Mouse (Mus musculus) liver, postnatal 0 days (tissue): ENCODE results near the gene Dscam. TPM values are rescaled to one million over a fixed set of nuclear protein-coding genes. Genes with fewer than 3 reads are reported as not detected.

Source experiments
- ATAC-seq: fragments of 200-750 bp; cut with Nextera tagmentation; 2 replicates; pipeline ENCODE4 v1.8.0; 2017; ENCODE audit warnings: mild to moderate bottlenecking, moderate library complexity
- DNase-seq: peaks from one replicate; pipeline ENCODE4 v3.0.0-alpha.2; 2016
- H3K27ac ChIP-seq: fragments of 300-500 bp; sonication (generic); 2 replicates; pipeline ENCODE4 v1.5.1; 2014; ENCODE audit warnings: antibody characterized with exemption, moderate library complexity, mild to moderate bottlenecking, low read depth
- H3K27me3 ChIP-seq: fragments of 300-500 bp; sonication (generic); 2 replicates; pipeline ENCODE4 v1.6.1; 2014; ENCODE audit warnings: low read length, control low read depth, mixed read lengths; ENCODE audit not compliant: insufficient read depth
- H3K36me3 ChIP-seq: fragments of 300-500 bp; sonication (generic); replicated peaks from 2 replicates; pipeline ENCODE4 v1.6.1; 2014; ENCODE audit warnings: mild to moderate bottlenecking, control low read depth, low read length, moderate library complexity, mixed read lengths; ENCODE audit not compliant: insufficient read depth
- H3K4me1 ChIP-seq: fragments of 300-500 bp; sonication (generic); 2 replicates; pipeline ENCODE4 v1.6.1; 2014; ENCODE audit warnings: antibody characterized with exemption, mild to moderate bottlenecking, control low read depth; ENCODE audit not compliant: insufficient read depth
- H3K4me2 ChIP-seq: fragments of 300-500 bp; sonication (generic); 2 replicates; pipeline ENCODE4 v1.6.1; 2014; ENCODE audit warnings: low read depth, mild to moderate bottlenecking, low read length, moderate library complexity, mixed read lengths
- H3K4me3 ChIP-seq: fragments of 300-500 bp; sonication (generic); 2 replicates; pipeline ENCODE4 v1.5.1; 2014; ENCODE audit warnings: low read depth, low read length
- H3K9ac ChIP-seq: fragments of 300-500 bp; sonication (generic); replicated peaks from 2 replicates; pipeline ENCODE4 v1.6.1; 2014; ENCODE audit warnings: mild to moderate bottlenecking, moderate library complexity
- H3K9me3 ChIP-seq: fragments of 300-500 bp; sonication (generic); 2 replicates; pipeline ENCODE4 v1.6.1; 2016; ENCODE audit warnings: mild to moderate bottlenecking, control low read depth, low read length, mixed read lengths
- CTCF ChIP-seq: sonication (generic); IDR thresholded peaks from 2 replicates; pipeline ENCODE4 v1.5.1; 2016; ENCODE audit warnings: antibody characterized with exemption, low read depth
- EP300 ChIP-seq: IDR thresholded peaks from 2 replicates; pipeline ENCODE4 v1.6.1; 2016; ENCODE audit warnings: antibody characterized with exemption, low read depth, mild to moderate bottlenecking
- WGBS: fragments of 180-500 bp; shearing (Covaris S2); extraction: QIAGEN DNeasy Blood & Tissue Kit; methylation state at CpG from one replicate; pipeline ENCODE4 v1.1.7; 2014; ENCODE audit not compliant: insufficient replicate concordance; 5-methylcytosine and 5-hydroxymethylcytosine counted together
- polyA plus RNA-seq: library from polyadenylated mRNA; unstranded; fragments of >200 nt; fragmentation: Nextera tagmentation; extraction: Ambion mirVana; gene quantifications from 2 replicates; pipeline ENCODE4 v1.2.1, GENCODE M21; 2015

The Dscam gene
- not detected in 2 replicates for polyA plus RNA-seq

- no peak for DNase-seq
- TF ChIP-seq CTCF (no peak), EP300 (no peak)
- no peaks in the 10 kb centered on the region for H3K4me1 ChIP-seq
- H3K27ac ChIP-seq = no peak within 1 kb of the TSS
- ATAC-seq = no peak
- no peaks in the 10 kb centered on the region for H3K36me3 ChIP-seq
- H3K27me3 ChIP-seq = peaks cover 42% of the 10 kb centered on the region
- under 1% methylated on average over 32 of the region's 60 CpGs for WGBS
- H3K9ac ChIP-seq = no peak within 1 kb of the TSS
- H3K9me3 ChIP-seq = no peaks in the 10 kb centered on the region
- no peak within 1 kb of the TSS for H3K4me3 ChIP-seq
- H3K4me2 ChIP-seq = no peak within 1 kb of the TSS
Observed at GRCm38 (mm10) chr16:97170513-97171081, at the start of gene Dscam. TSS of gene Dscam (minus strand) at chr16:97170752.

GRCm38 (mm10) chr16:97219381-97219780 is 48.8 kb upstream of the Dscam start:
- Histone ChIP-seq H3K4me1 (no peaks in the 10 kb centered on the region), H3K4me2 (no peak overlapping the region), H3K36me3 (no peaks in the 10 kb centered on the region), H3K4me3 (no peak overlapping the region), H3K27ac (no peak overlapping the region), H3K9ac (no peak overlapping the region), H3K27me3 (no peaks in the 10 kb centered on the region), H3K9me3 (no peaks in the 10 kb centered on the region)
- ATAC-seq (no peak), DNase-seq (no peak)
- 74% methylated on average over 2 of the region's 2 CpGs for WGBS
- TF ChIP-seq EP300 (no peak), CTCF (no peak)

DNA sequence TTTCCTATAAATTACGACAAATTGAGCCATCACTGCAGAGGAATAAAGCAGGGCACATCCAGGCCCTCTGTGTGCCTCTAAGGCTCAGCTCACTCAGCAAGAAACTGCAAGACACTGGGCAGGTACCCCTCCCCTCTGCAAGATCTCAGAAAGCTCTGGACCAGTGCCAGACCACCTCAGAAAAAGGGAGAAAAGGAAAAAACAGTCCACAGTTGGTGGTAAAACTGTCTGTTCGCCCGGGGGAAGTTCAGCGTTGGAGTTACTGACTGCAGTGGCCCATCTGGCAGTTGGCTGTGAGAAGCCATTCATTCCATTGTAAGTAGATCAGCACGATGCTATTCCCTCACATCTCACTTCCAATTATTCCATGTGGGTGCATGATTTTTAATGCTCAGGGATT is 39.4 kb upstream of the Dscam start:
- no peaks in the 10 kb centered on the region for H3K36me3 ChIP-seq
- H3K9me3 ChIP-seq = no peaks in the 10 kb centered on the region
- no peaks in the 10 kb centered on the region for H3K4me1 ChIP-seq
- ATAC-seq = no peak
- H3K27ac ChIP-seq = no peak overlapping the region
- WGBS = 52% methylated on average over 5 of the region's 5 CpGs
- no peak overlapping the region for H3K9ac ChIP-seq
- H3K4me2 ChIP-seq = no peak overlapping the region
- no peaks in the 10 kb centered on the region for H3K27me3 ChIP-seq
- H3K4me3 ChIP-seq = no peak overlapping the region
- TF ChIP-seq EP300 (no peak), CTCF (no peak)
- no peak for DNase-seq

GRCm38 (mm10) chr16:97208276-97208675 is 37.7 kb upstream of the Dscam start:
- DNase-seq (no peak), ATAC-seq (no peak)
- Histone ChIP-seq H3K9me3 (no peaks in the 10 kb centered on the region), H3K36me3 (no peaks in the 10 kb centered on the region), H3K9ac (no peak overlapping the region), H3K27ac (no peak overlapping the region), H3K4me2 (no peak overlapping the region), H3K4me1 (no peaks in the 10 kb centered on the region), H3K27me3 (no peaks in the 10 kb centered on the region), H3K4me3 (no peak overlapping the region)
- TF ChIP-seq EP300 (no peak), CTCF (no peak)
- 56% methylated on average over 2 of the region's 2 CpGs for WGBS

- no peak overlapping the region for H3K4me2 ChIP-seq
- no peak for ATAC-seq
- no peaks in the 10 kb centered on the region for H3K4me1 ChIP-seq
- no peak overlapping the region for H3K9ac ChIP-seq
- no peaks in the 10 kb centered on the region for H3K9me3 ChIP-seq
- no peaks in the 10 kb centered on the region for H3K36me3 ChIP-seq
- H3K27ac ChIP-seq = no peak overlapping the region
- TF ChIP-seq EP300 (no peak), CTCF (no peak)
- H3K4me3 ChIP-seq = no peak overlapping the region
- WGBS = 72% methylated on average over 2 of the region's 2 CpGs
- no peak for DNase-seq
- H3K27me3 ChIP-seq = no peaks in the 10 kb centered on the region
Observed at GRCm38 (mm10) chr16:97204090-97204489, 33.5 kb upstream of the Dscam start.

GRCm38 (mm10) chr16:97203554-97203953 is 33.0 kb upstream of the Dscam start:
- no peaks in the 10 kb centered on the region for H3K4me1 ChIP-seq
- no peaks in the 10 kb centered on the region for H3K27me3 ChIP-seq
- WGBS = 64% methylated on average over 2 of the region's 2 CpGs
- no peak for DNase-seq
- H3K9me3 ChIP-seq = no peaks in the 10 kb centered on the region
- H3K4me2 ChIP-seq = no peak overlapping the region
- no peaks in the 10 kb centered on the region for H3K36me3 ChIP-seq
- no peak overlapping the region for H3K4me3 ChIP-seq
- no peak overlapping the region for H3K27ac ChIP-seq
- no peak for TF ChIP-seq EP300
- TF ChIP-seq CTCF = no peak
- H3K9ac ChIP-seq = no peak overlapping the region
- ATAC-seq = no peak

DNA sequence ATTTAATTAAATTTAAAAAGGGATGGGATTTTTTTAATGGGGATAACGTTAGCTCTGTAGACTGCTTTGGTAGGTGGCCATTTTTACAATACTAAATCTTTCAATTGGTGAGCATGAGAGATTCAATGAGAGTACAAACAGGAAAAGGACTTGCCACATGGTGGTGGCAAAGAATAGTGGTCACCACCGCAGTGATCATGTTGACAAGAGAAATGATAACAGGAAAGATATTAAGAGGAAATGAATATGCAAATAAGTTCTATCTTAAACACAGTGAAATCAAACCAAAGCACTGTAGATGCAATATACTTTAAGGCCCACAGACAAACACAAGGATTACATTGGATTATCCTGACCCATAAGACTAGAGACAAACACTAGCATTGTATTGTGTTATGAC is 24.1 kb upstream of the Dscam start:
- Histone ChIP-seq H3K27me3 (no peaks in the 10 kb centered on the region), H3K4me2 (no peak overlapping the region), H3K27ac (no peak overlapping the region), H3K4me3 (no peak overlapping the region), H3K4me1 (no peaks in the 10 kb centered on the region), H3K9ac (no peak overlapping the region), H3K9me3 (no peaks in the 10 kb centered on the region), H3K36me3 (no peaks in the 10 kb centered on the region)
- no peak for ATAC-seq
- 58% methylated on average over 2 of the region's 2 CpGs for WGBS
- DNase-seq = no peak
- TF ChIP-seq CTCF (no peak), EP300 (no peak)
